Mouse (Mus musculus) embryonic facial prominence, embryonic 14.5 days (tissue): ENCODE measurements around the gene Fen1. TPM values are rescaled to one million over a fixed set of nuclear protein-coding genes. Genes with fewer than 3 reads are reported as not detected.

ENCODE experiments used
- ATAC-seq: fragments of 200-750 bp; cut with Nextera tagmentation; 2 replicates; pipeline ENCODE4 v1.8.0; 2017; ENCODE audit warnings: low read depth, moderate number of reproducible peaks, moderate TSS enrichment
- DNase-seq: peaks from one replicate; pipeline ENCODE4 v3.0.0-alpha.2; 2015; ENCODE audit warnings: low spot score
- H3K27ac ChIP-seq: fragments of 300-500 bp; sonication (generic); replicated peaks from 2 replicates; pipeline ENCODE4 v1.5.1; 2014; ENCODE audit warnings: low read depth, mild to moderate bottlenecking, low read length, moderate library complexity
- H3K27me3 ChIP-seq: fragments of 300-500 bp; sonication (generic); replicated peaks from 2 replicates; pipeline ENCODE4 v1.6.1; 2014; ENCODE audit warnings: low read length; ENCODE audit not compliant: control insufficient read depth, insufficient read depth
- H3K36me3 ChIP-seq: fragments of 300-500 bp; sonication (generic); 2 replicates; pipeline ENCODE4 v1.6.1; 2014; ENCODE audit warnings: low read length, mixed read lengths; ENCODE audit not compliant: control insufficient read depth, insufficient read depth
- H3K4me1 ChIP-seq: fragments of 300-500 bp; sonication (generic); 2 replicates; pipeline ENCODE4 v1.6.1; 2014; ENCODE audit warnings: antibody characterized with exemption, low read length; ENCODE audit not compliant: control insufficient read depth, insufficient read depth
- H3K4me2 ChIP-seq: fragments of 300-500 bp; sonication (generic); 2 replicates; pipeline ENCODE4 v1.6.1; 2014; ENCODE audit warnings: low read depth, mild to moderate bottlenecking, low read length, moderate library complexity, mixed read lengths
- H3K4me3 ChIP-seq: fragments of 300-500 bp; sonication (generic); 2 replicates; pipeline ENCODE4 v1.5.1; 2014; ENCODE audit warnings: low read depth, mild to moderate bottlenecking, low read length
- H3K9ac ChIP-seq: fragments of 300-500 bp; sonication (generic); 2 replicates; pipeline ENCODE4 v1.6.1; 2014; ENCODE audit warnings: low read depth, mild to moderate bottlenecking, low read length, moderate library complexity, mixed read lengths
- H3K9me3 ChIP-seq: fragments of 300-500 bp; sonication (generic); 2 replicates; pipeline ENCODE4 v1.6.1; 2016; ENCODE audit warnings: low read length; ENCODE audit not compliant: control insufficient read depth
- WGBS: fragments of 180-500 bp; shearing (Covaris S2); extraction: QIAGEN DNeasy Blood & Tissue Kit; methylation state at CpG from one replicate; pipeline ENCODE4 v1.1.7; 2014; 5-methylcytosine and 5-hydroxymethylcytosine counted together
- polyA plus RNA-seq: library from polyadenylated mRNA; unstranded; fragments of >200 nt; fragmentation: Nextera tagmentation; extraction: Ambion mirVana; gene quantifications from 2 replicates; pipeline ENCODE4 v1.2.1, GENCODE M21; 2014

Gene Fen1
- polyA plus RNA-seq, result 52.7 and 63.0 TPM in 2 replicates

DNA sequence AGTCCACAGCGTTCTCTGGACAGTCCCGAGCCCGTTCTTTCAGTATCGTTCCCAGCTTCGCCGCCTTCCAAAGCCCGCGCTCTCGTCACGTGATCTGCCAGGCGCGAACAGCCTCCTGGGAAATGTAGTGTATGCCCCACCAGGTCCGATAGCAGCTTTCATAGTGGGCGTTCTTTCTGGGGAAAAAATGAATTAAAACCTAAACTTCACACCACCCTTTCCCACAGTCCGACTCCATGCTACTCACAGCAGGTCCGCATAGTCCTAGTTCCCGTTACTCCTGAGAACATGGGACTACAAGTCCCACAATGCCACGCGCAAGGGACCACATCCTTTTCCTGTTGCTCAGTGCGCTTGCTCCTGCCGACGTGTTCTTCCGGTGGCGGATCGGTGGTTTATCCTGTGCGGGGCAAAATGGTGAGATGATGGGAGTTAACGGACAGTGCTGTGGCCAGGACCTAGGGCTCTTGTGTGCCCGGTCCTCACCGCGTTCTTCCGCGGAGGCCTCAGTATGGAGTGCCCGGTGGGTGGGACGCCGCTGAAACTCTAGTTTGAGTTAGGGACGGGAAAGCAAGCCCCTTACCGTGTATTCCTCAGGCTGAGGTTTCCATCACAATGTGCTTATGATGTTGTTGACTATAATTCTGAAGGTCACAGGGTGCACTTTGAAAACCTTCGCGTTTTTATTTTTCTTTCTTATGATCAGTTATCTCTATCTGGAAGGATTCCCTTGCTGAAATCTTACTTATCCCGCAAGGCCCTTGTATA is at the start of gene Fen1, which contains the start of gene Tmem258:
Gene Fen1 (minus strand): TSS at position 322 of the 768 bp plus-strand sequence.
Gene Tmem258 (plus strand): TSS at position 167 of the 768 bp plus-strand sequence.
- Histone ChIP-seq H3K9me3 (no peaks in the 10 kb centered on the region), H3K9ac (peak within 1 kb of the TSS; percentile 89), H3K4me2 (peak within 1 kb of the TSS; percentile 80), H3K36me3 (peaks cover 51% of the 10 kb centered on the region), H3K27me3 (no peaks in the 10 kb centered on the region), H3K4me1 (no peaks in the 10 kb centered on the region), H3K4me3 (peak within 1 kb of the TSS; percentile 78), H3K27ac (peak within 1 kb of the TSS; percentile 84)
- ATAC-seq (peak; percentile 95), DNase-seq (peak; percentile 95)
- under 1% methylated on average over 39 of the region's 40 CpGs for WGBS

DNA sequence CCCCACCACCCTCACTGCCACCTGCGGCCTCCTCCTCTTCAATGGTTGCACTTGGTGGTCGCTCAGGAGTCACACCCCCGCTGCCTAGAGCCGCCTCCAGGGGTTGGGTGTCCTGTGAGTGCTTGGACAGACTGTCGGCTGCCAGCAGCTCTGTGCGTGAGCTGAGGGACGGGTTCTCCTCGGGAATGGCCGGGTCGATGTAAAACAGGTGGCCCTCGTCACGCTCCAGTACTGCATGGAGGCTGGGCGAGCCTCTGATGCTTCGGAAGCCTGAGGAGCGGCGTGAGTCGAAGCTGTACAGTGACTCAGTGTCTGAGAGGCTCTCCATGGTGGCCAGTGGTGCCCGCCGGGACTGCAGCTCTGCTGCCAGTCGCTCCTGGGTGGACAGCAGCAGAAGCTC is 44.2 kb upstream of the Fen1 start:
- H3K4me1 ChIP-seq, result no peaks in the 10 kb centered on the region
- no peaks in the 10 kb centered on the region for H3K27me3 ChIP-seq
- H3K9ac ChIP-seq, result no peak overlapping the region
- H3K36me3 ChIP-seq, result 0 out of 2 replicates have a peak, but pooled peaks cover 3% of the 10 kb centered on the region
- no peaks in the 10 kb centered on the region for H3K9me3 ChIP-seq
- H3K4me2 ChIP-seq, result no peak overlapping the region
- DNase-seq, result no peak
- no peak overlapping the region for H3K27ac ChIP-seq
- ATAC-seq, result peak; percentile 23; the same call in 1 of the 2 replicates
- 42% methylated on average over 19 of the region's 20 CpGs for WGBS
- no peak overlapping the region for H3K4me3 ChIP-seq

DNA sequence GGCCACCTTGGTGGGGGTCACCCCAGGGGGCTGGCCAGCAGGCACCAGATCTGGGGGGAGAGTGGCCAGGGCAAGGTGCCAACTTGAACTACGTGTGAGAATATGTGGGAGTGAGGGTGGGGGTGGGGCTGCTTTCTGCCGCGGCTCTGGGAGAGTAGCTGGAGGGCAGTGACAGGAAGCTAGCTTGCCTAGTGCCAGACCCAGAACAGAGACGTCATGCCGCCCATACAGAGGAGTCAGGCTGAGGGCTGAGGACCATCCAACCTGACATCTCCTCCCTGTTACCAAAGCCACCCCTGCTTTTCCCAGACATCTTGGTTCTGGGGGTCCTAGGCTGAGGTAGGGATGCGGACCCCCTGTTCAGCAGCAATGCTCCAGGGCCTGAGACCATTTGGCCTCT is 43.2 kb upstream of the Fen1 start:
- Histone ChIP-seq H3K4me1 (0 out of 2 replicates have a peak, but pooled peaks cover 3% of the 10 kb centered on the region), H3K27ac (no peak overlapping the region), H3K4me2 (no peak overlapping the region), H3K4me3 (no peak overlapping the region), H3K9ac (no peak overlapping the region), H3K36me3 (no peaks in the 10 kb centered on the region), H3K27me3 (no peaks in the 10 kb centered on the region), H3K9me3 (no peaks in the 10 kb centered on the region)
- 47% methylated on average over 3 of the region's 6 CpGs for WGBS
- DNase-seq (no peak), ATAC-seq (no peak)

DNA sequence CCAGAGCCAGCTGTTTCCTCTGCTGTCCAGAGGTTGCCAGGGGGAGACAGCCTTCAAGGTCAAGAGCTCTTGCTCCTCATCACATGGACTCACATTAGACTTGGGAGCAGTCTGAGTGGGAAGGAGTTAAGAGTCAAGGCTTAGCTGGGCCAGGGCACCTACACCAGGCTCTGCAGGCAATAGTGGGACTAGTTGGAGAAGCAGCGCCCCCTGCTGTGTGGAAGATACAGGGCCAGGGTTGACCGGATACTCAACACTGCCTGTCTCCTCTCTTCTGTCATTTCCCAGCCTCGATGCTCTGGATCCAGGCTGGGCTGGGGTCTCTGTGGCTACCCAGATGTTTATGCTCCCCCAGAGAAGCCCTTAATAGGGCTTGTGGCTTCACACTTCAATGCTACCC is 40.2 kb upstream of the Fen1 start:
- ATAC-seq, result no peak
- no peak for DNase-seq
- Histone ChIP-seq H3K9ac (no peak overlapping the region), H3K27me3 (peaks cover 3% of the 10 kb centered on the region; the same call in 1 of the 2 replicates), H3K36me3 (no peaks in the 10 kb centered on the region), H3K4me3 (no peak overlapping the region), H3K4me1 (0 out of 2 replicates have a peak, but pooled peaks cover 3% of the 10 kb centered on the region), H3K27ac (no peak overlapping the region), H3K9me3 (no peaks in the 10 kb centered on the region), H3K4me2 (no peak overlapping the region)
- 25% methylated on average over 3 of the region's 3 CpGs for WGBS

DNA sequence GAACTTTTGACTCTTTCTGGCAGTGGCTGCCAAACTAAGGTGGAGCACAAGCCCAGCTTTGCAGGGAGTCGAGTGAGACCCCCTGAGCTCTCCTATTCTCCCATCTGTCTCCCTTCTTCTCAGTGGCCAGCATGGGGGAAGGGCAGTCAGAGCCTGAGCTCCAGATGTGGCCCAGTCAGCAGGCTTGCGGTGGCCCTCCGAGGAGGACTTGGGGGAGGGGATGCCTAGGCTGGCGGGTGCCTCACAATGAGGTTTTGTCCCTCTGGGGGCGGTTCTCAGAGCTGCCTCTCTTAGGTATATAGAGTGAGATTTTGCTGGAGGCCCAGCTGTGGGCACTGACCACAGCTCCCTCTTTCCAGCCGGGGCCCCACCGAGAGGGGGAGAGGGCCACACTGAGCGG is 38.9 kb upstream of the Fen1 start:
- DNase-seq, result no peak
- Histone ChIP-seq H3K9me3 (no peaks in the 10 kb centered on the region), H3K4me3 (no peak overlapping the region), H3K4me2 (no peak overlapping the region), H3K27ac (no peak overlapping the region), H3K36me3 (no peaks in the 10 kb centered on the region), H3K9ac (no peak overlapping the region), H3K4me1 (0 out of 2 replicates have a peak, but pooled peaks cover 3% of the 10 kb centered on the region), H3K27me3 (peaks cover 3% of the 10 kb centered on the region; the same call in 1 of the 2 replicates)
- 10% methylated on average over 5 of the region's 8 CpGs for WGBS
- ATAC-seq, result no peak

DNA sequence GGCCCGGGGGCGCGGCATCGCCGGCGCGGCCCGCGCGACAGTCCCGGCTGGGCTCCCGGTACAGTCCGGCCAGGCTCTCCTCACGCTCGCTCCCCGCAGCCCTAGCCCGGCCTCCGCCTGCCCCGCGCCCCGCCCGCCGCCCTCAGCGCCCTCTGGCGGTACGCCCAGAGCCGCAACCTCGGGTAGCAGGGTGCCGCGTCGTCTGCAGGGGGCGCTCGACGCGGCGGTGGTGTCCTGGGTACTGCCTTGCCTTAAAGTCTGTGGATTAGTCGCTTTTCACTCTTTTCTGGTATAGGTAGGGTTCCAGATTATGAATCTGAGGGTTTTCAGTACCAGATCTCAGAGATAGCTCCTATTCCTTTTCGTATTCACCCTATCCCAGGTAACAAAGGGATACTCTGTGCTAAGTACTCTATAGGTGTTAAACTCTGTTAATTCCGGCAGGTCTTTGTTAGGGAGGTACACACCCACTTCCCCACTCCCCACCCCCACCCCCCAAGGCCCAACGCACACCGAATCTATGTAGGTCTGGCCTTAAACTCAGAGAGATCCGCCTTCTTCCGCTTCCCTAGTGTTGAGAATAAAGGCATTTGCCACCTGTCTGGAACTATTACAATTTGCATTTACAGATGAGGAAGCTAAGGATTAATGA is 36.8 kb upstream of the Fen1 start, which contains the start of gene Myrf:
Gene Myrf (minus strand): TSS at position 95 of the 652 bp plus-strand sequence.
- Histone ChIP-seq H3K36me3 (no peaks in the 10 kb centered on the region), H3K4me1 (0 out of 2 replicates have a peak, but pooled peaks cover 3% of the 10 kb centered on the region), H3K27me3 (peaks cover 3% of the 10 kb centered on the region; the same call in 1 of the 2 replicates), H3K9ac (peak within 1 kb of the TSS; percentile 65), H3K27ac (no peak within 1 kb of the TSS), H3K4me3 (peak within 1 kb of the TSS; percentile 49), H3K4me2 (peak within 1 kb of the TSS; percentile 85), H3K9me3 (no peaks in the 10 kb centered on the region)
- ATAC-seq (peak; percentile 92), DNase-seq (peak; percentile 62)
- WGBS, result 9% methylated on average over 35 of the region's 43 CpGs

DNA sequence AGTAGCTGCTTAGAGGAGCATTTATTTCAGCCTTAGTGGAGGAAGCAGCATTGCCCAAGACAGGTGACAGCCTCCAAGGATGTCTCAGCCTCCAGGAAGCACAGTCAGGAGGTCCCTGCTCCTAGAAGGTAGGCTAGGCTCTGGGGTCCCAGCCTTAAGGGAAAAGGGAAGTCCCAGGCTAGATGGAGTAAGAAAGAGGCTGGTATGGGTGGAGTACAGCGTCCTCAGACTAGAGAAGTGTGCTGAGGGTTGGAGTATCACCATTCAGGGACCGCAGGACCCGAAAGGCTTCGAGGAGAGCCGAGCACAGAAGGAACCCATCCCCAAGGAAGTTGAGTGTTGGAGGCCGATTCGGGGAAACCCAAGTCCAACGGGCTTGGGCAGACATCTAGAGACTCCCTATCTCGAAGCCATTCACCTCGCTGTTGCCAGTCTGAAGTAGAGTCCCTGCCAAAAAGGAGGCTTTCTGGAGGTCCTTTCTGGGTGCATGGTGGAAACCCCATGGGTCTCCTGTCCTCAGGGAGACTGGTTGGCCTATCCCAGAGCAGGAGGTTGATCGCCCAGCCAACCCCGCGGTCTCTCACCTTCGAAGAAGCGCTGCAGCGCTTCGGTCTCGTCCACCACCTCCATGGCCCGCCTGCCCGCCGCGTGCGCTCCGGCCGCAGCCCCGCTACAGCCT is 36.1 kb upstream of the Fen1 start:
- no peak overlapping the region for H3K27ac ChIP-seq
- WGBS, result 8% methylated on average over 14 of the region's 26 CpGs
- H3K9ac ChIP-seq, result peak overlapping the region; percentile 65
- DNase-seq (no peak), ATAC-seq (no peak; the same call in 1 of the 2 replicates)
- H3K36me3 ChIP-seq, result no peaks in the 10 kb centered on the region
- peaks cover 3% of the 10 kb centered on the region; the same call in 1 of the 2 replicates for H3K27me3 ChIP-seq
- H3K4me2 ChIP-seq, result peak overlapping the region; percentile 85
- H3K4me3 ChIP-seq, result peak overlapping the region; percentile 49
- 0 out of 2 replicates have a peak, but pooled peaks cover 3% of the 10 kb centered on the region for H3K4me1 ChIP-seq
- no peaks in the 10 kb centered on the region for H3K9me3 ChIP-seq

DNA sequence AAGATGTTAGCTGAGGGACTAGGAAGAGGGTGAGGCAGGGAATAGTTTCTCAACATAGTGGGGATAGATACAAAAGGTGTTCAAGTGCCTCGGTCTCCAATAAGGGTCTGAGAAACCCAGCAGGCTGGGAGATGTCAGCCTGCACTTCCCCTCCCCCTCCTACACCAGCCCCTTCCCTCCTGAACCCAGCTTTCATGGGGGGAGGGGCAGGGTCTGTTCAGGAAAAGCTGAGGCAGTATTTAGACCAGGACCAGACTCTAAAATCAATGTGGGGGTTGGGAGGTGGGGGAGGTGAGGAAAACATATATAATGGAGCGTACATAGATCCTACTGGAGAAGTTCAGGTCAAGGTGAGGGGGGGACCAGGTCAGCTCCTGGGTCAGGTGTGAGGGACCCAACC is 35.5 kb upstream of the Fen1 start:
- Histone ChIP-seq H3K27ac (no peak overlapping the region), H3K9me3 (no peaks in the 10 kb centered on the region), H3K36me3 (no peaks in the 10 kb centered on the region), H3K4me3 (no peak overlapping the region), H3K4me2 (peak overlapping the region; percentile 85; the same call in 1 of the 2 replicates), H3K27me3 (peaks cover 3% of the 10 kb centered on the region; the same call in 1 of the 2 replicates), H3K4me1 (0 out of 2 replicates have a peak, but pooled peaks cover 3% of the 10 kb centered on the region), H3K9ac (no peak overlapping the region)
- DNase-seq (no peak), ATAC-seq (no peak)
- 53% methylated on average over 2 of the region's 2 CpGs for WGBS
